Mouse (Mus musculus) cerebellum, adult 9-11 months (tissue): ENCODE measurements around the gene Smg6.

Experiments
- DNase-seq: peaks from one replicate; pipeline ENCODE4 v3.0.0; 2022

The Smg6 gene

DNA sequence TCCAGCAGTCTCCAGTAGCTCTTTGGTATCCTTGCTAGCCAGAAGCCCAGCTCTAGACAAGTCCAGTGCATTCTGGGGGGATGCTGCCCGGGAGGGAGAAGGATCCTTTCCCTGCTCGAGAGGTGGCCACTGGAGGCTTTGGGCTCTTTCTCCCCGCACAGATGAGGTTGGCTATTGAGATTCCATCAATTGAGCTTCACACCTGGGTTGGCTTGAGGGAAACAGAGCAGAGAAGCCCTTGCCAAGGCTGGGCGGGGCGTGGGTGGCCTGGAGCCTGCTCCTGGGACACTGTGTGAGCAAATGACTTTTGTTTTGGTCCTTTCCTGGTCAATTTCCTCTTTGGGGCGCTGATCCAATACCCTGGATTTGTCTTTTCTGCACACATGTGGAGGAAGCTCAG, 270.5 kb downstream of the Smg6 start:
- DNase-seq: peak; percentile 70

- peak; percentile 47 for DNase-seq
These were observed 272.3 kb downstream of the Smg6 start for GRCm38 (mm10) chr11:75197956-75198355.

GRCm38 (mm10) chr11:75198792-75199191, 273.2 kb downstream of the Smg6 start:
- peak; percentile 89 for DNase-seq

DNA sequence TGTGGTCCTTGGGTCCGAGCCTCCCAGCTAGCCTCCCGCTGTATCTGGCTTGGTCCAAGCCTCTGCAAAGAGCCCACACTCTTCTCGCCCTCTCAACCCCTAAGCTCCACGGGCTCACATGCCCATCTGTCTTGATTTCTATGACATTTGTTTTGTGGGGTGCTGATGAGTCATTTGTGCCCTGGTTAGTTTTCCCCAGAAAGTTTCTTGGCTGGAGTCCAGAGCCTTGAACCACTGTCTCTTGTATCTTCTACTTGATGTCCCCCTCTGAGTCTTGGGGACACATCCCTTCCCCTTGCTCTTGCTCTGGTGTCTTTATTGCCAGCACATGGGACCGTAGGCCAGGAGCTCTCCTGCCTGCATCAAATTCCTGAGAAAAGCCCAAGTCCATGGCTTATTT, 274.3 kb downstream of the Smg6 start:
- DNase-seq: peak; percentile 55

GRCm38 (mm10) chr11:75200935-75201334, 275.3 kb downstream of the Smg6 start:
- DNase-seq: peak; percentile 73

- DNase-seq: peak; percentile 52
These were observed 276.1 kb downstream of the Smg6 start for GRCm38 (mm10) chr11:75201721-75202120.

- peak; percentile 70 for DNase-seq
These were observed 278.3 kb downstream of the Smg6 start for GRCm38 (mm10) chr11:75203926-75204325.

- no peak for DNase-seq
These were observed 278.8 kb downstream of the Smg6 start for GRCm38 (mm10) chr11:75204472-75204871.

- DNase-seq: peak; percentile 44
These were observed 280.7 kb downstream of the Smg6 start for GRCm38 (mm10) chr11:75206347-75206746.

- DNase-seq: peak; percentile 31
These were observed 283.7 kb downstream of the Smg6 start for GRCm38 (mm10) chr11:75209363-75209762.

GRCm38 (mm10) chr11:75210093-75210492, 284.5 kb downstream of the Smg6 start:
- no peak for DNase-seq

- peak; percentile 58 for DNase-seq
These were observed 285.1 kb downstream of the Smg6 start for GRCm38 (mm10) chr11:75210755-75211154.

GRCm38 (mm10) chr11:75212031-75212667, 286.5 kb downstream of the Smg6 start:
- DNase-seq: peak; percentile 78

DNA sequence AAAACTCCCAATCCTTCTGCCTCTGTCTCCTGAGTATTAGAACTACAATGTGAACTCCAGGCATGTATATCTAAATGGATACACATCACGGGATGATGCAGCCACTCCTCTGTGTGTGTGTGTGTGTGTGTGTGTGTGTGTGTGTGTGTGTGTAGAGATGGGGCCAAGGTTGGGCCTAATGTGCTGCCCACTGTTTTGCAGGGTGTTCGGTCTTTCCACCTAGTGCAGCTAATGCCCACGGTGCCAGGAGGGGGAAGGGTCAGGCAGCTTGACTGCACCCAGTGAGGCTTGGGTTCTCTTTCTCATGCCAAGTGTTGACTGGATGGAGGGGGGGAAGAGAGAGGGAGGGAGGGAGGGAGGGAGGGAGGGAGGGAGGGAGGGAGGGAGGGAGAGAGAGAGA, 287.3 kb downstream of the Smg6 start:
- peak; percentile 74 for DNase-seq

- peak; percentile 79 for DNase-seq
These were observed 287.9 kb downstream of the Smg6 start for GRCm38 (mm10) chr11:75213372-75214080.
